Mouse (Mus musculus): ENCODE measurements around the gene Rpp25l.

- TF ChIP-seq EP300 (optimal IDR thresholded peaks at IDR 0.05), result no peak
- TF ChIP-seq CTCF (IDR thresholded peaks at IDR 0.05; ENCODE audit: low read depth), result peak; percentile 93
Observed at GRCm38 (mm10) chr4:41755338-41756305, 42.3 kb upstream of the Rpp25l start, which contains the start of gene Sigmar1.
